Mouse (Mus musculus): Measurements from ENCODE around the gene Trmt1l.
A peak's percentile ranks its signal among the peaks of the same experiment; 100 is the strongest.

The Trmt1l gene

GRCm38 (mm10) chr1:151493826-151494225 is 65.5 kb downstream of the Trmt1l start:
- no peak for DNase-seq (ENCODE audit: extremely low spot score, low read depth, low spot score)

- no peak for DNase-seq (ENCODE audit: extremely low spot score, low read depth, low spot score)
These were observed 66.4 kb downstream of the Trmt1l start for GRCm38 (mm10) chr1:151494711-151495110.

GRCm38 (mm10) chr1:151495635-151496285 is 67.4 kb downstream of the Trmt1l start:
- DNase-seq (ENCODE audit: extremely low spot score, low read depth, low spot score) = no peak

- DNase-seq (ENCODE audit: extremely low spot score, low read depth, low spot score) = no peak
These were observed 68.7 kb downstream of the Trmt1l start for GRCm38 (mm10) chr1:151497028-151497427.

- no peak for DNase-seq (ENCODE audit: extremely low spot score, low read depth, low spot score)
These were observed 69.6 kb downstream of the Trmt1l start for GRCm38 (mm10) chr1:151497942-151498341.

- no peak for DNase-seq (ENCODE audit: extremely low spot score, low read depth, low spot score)
These were observed 70.0 kb downstream of the Trmt1l start for GRCm38 (mm10) chr1:151498381-151498780.

GRCm38 (mm10) chr1:151499815-151500501 is 71.6 kb downstream of the Trmt1l start:
- no peak for DNase-seq (ENCODE audit: extremely low spot score, low read depth, low spot score)

- DNase-seq (ENCODE audit: extremely low spot score, low read depth, low spot score) = peak; percentile 69
These were observed 72.4 kb downstream of the Trmt1l start, which contains the start of gene Rnf2 for GRCm38 (mm10) chr1:151500531-151501361. Rnf2 (minus strand) TSS chr1:151500955.
